ENCODE assay signal across 9 mouse cellular contexts in genomic region chr2:120402813-120403212, GRCm38 (mm10). TPM values are rescaled to one million over a fixed set of nuclear protein-coding genes. Genes with fewer than 3 reads are reported as not detected.
DNase-seq lines count a peak whose midpoint lies in the region; ATAC-seq and TF ChIP-seq lines count a peak whose summit lies in the region.
"Had no signal": no experiment of that assay in that cellular context is flagged by ENCODE, and none has a peak within 500 bp of the region (broad histone marks: within the 10 kb centered on the region; RNA-seq: fewer than 3 reads in every experiment).

No protein-coding gene starts in this region.

- H3K27ac ChIP-seq in heart, embryonic 11.5 days (ENCODE audit: low read depth, low read length), result no peak overlapping the region
- no peak overlapping the region for H3K27ac ChIP-seq in CH12.LX (ENCODE audit: insufficient read depth, low read depth)
- H3K27ac ChIP-seq in forebrain, embryonic 16.5 days (ENCODE audit: low read length), result no peak overlapping the region
- no peak overlapping the region for H3K27ac ChIP-seq in liver, embryonic 16.5 days (ENCODE audit: low read length)

- no peak for TF ChIP-seq CTCF in CH12.LX (conservative IDR thresholded peaks at IDR 0.05 in 1 of 2, IDR thresholded peaks at IDR 0.05 in 1 of 2; ENCODE audit: low read depth in 2 of 2, low read length in 2 of 2)

- H3K4me1 ChIP-seq in heart, embryonic 11.5 days (ENCODE audit: control insufficient read depth, insufficient read depth, low read length), result peaks cover 3% of the 10 kb centered on the region; the same call in 1 of the 2 replicates
- H3K4me1 ChIP-seq in CH12.LX (ENCODE audit: control insufficient read depth in 1 of 2, insufficient read depth in 2 of 2), result peaks cover 3 to 22% of the 10 kb centered on the region in 2 experiments; a peak in 3 of 4 replicates
- H3K4me1 ChIP-seq in forebrain, embryonic 16.5 days (replicated peaks; ENCODE audit: control insufficient read depth, insufficient read depth, low read length), result peaks cover 15% of the 10 kb centered on the region
- peaks cover 10% of the 10 kb centered on the region for H3K4me1 ChIP-seq in liver, embryonic 16.5 days (ENCODE audit: control insufficient read depth, low read depth, low read length)

- DNase-seq in heart, postnatal 25 days (ENCODE audit: low spot score), result no peak
- no peak for DNase-seq in CH12.LX (ENCODE audit: extremely low read depth)
- no peak for DNase-seq in layer of hippocampus, adult 11-12 months (ENCODE audit: low spot score)
- no peak for DNase-seq in lung, postnatal 14 days
- DNase-seq in urinary bladder, postnatal 4 days (ENCODE audit: low spot score in 2 of 2), result no peak
- DNase-seq: cerebellum, postnatal 14 days had no signal

- H3K9me3 ChIP-seq in heart, embryonic 11.5 days (replicated peaks; ENCODE audit: control insufficient read depth, low read length), result no peaks in the 10 kb centered on the region
- no peaks in the 10 kb centered on the region for H3K9me3 ChIP-seq in CH12.LX (replicated peaks; ENCODE audit: low read length)
- no peaks in the 10 kb centered on the region for H3K9me3 ChIP-seq in forebrain, embryonic 16.5 days (ENCODE audit: control insufficient read depth, low read length)
- H3K9me3 ChIP-seq in liver, embryonic 16.5 days (replicated peaks; ENCODE audit: control insufficient read depth, low read length), result no peaks in the 10 kb centered on the region

- peak overlapping the region; percentile 93 for H3K4me3 ChIP-seq in heart, embryonic 11.5 days (ENCODE audit: low read depth, low read length)
- peak overlapping the region in 2 of 3 experiments; percentile 74 to 93 for H3K4me3 ChIP-seq in CH12.LX (replicated peaks in 1 of 3; ENCODE audit: low read depth in 2 of 3, low read length in 2 of 3, poor library complexity in 1 of 3)
- H3K4me3 ChIP-seq in forebrain, embryonic 16.5 days (replicated peaks; ENCODE audit: low read length), result no peak overlapping the region
- peak overlapping the region; percentile 73 for H3K4me3 ChIP-seq in liver, embryonic 16.5 days (ENCODE audit: low read depth, low read length)

- 0 out of 2 replicates have a peak, but pooled peaks have one; percentile 14 for TF ChIP-seq EP300 in CH12.LX (IDR thresholded peaks at IDR 0.05; ENCODE audit: low read length)

- ATAC-seq in heart, embryonic 11.5 days (replicated peaks; ENCODE audit: insufficient number of reproducible peaks, low FRiP score, low TSS enrichment), result no peak
- ATAC-seq in forebrain, embryonic 16.5 days, result no peak
- ATAC-seq in liver, embryonic 16.5 days (ENCODE audit: low read depth), result no peak

- peaks cover 42% of the 10 kb centered on the region for H3K79me2 ChIP-seq in CH12.LX (replicated peaks; ENCODE audit: control insufficient read depth, extremely low read depth, insufficient read depth, poor library complexity, severe bottlenecking)

- no peak for TF ChIP-seq RAD21 in CH12.LX (IDR thresholded peaks at IDR 0.05; ENCODE audit: low read depth, low read length)

- no peaks in the 10 kb centered on the region for H3K27me3 ChIP-seq in heart, embryonic 11.5 days (ENCODE audit: control insufficient read depth, insufficient read depth, low read length)
- no peaks in the 10 kb centered on the region for H3K27me3 ChIP-seq in CH12.LX (replicated peaks)
- no peaks in the 10 kb centered on the region for H3K27me3 ChIP-seq in forebrain, embryonic 16.5 days (replicated peaks; ENCODE audit: control insufficient read depth, insufficient read depth, low read length)
- H3K27me3 ChIP-seq in liver, embryonic 16.5 days (ENCODE audit: control insufficient read depth, insufficient read depth, low read depth, low read length), result no peaks in the 10 kb centered on the region

- dilution Hi-C loops in CH12.LX (cut with MboI; ENCODE audit: extremely low pct_ligation_motif_present, extremely low pct_unique_long_range_greater_than_20kb, low sequenced_read_pairs), result no loop called here

- no peaks in the 10 kb centered on the region for H3K36me3 ChIP-seq in heart, embryonic 11.5 days (ENCODE audit: control insufficient read depth, insufficient read depth, low read length)
- peaks cover 6 to 27% of the 10 kb centered on the region in 2 experiments for H3K36me3 ChIP-seq in CH12.LX (replicated peaks in 1 of 2; ENCODE audit: control insufficient read depth in 1 of 2, insufficient read depth in 1 of 2, low read length in 1 of 2)
- no peaks in the 10 kb centered on the region for H3K36me3 ChIP-seq in forebrain, embryonic 16.5 days (ENCODE audit: control insufficient read depth, insufficient read depth)
- H3K36me3 ChIP-seq in liver, embryonic 16.5 days (ENCODE audit: control insufficient read depth, insufficient read depth), result no peaks in the 10 kb centered on the region; the same call in 1 of the 2 replicates

- no peak overlapping the region for H3K9ac ChIP-seq in heart, embryonic 11.5 days (ENCODE audit: low read depth, low read length)
- peak overlapping the region; percentile 61; the same call in 1 of the 2 replicates for H3K9ac ChIP-seq in CH12.LX (ENCODE audit: insufficient read depth, low read depth)
- no peak overlapping the region for H3K9ac ChIP-seq in forebrain, embryonic 16.5 days (replicated peaks; ENCODE audit: low read depth, low read length)
- no peak overlapping the region for H3K9ac ChIP-seq in liver, embryonic 16.5 days (ENCODE audit: low read depth, low read length)

- intact Hi-C loops in heart, postnatal 25 days (cut with DNase I), result loop anchor here (5.0 kb wide), 2 partner anchors 51 to 329 kb away; partner anchors contain the start of gene Vps39

- WGBS in heart, embryonic 11.5 days (ENCODE audit: insufficient replicate concordance), result 32% methylated on average over 3 of the region's 3 CpGs
- 65% methylated on average over 3 of the region's 3 CpGs for WGBS in forebrain, embryonic 16.5 days
- 21% methylated on average over 3 of the region's 3 CpGs for WGBS in liver, embryonic 16.5 days (ENCODE audit: insufficient replicate concordance)

- H3K4me2 ChIP-seq in heart, embryonic 11.5 days, result peak overlapping the region; percentile 80
- H3K4me2 ChIP-seq in CH12.LX (ENCODE audit: insufficient read depth, low read depth, poor library complexity, severe bottlenecking), result peak overlapping the region; percentile 93; the same call in 1 of the 2 replicates
- H3K4me2 ChIP-seq in forebrain, embryonic 16.5 days (ENCODE audit: low read length), result peak overlapping the region; percentile 55
- H3K4me2 ChIP-seq in liver, embryonic 16.5 days (ENCODE audit: low read depth, low read length), result peak overlapping the region; percentile 67

- TF ChIP-seq POLR2A in CH12.LX (IDR thresholded peaks at IDR 0.05; ENCODE audit: low read depth, low read length), result no peak

- in situ Hi-C loops in CH12.LX (cut with MboI; ENCODE audit: low pct_ligation_motif_present, low pct_unique_long_range_greater_than_20kb, low sequenced_read_pairs), result no loop called here

TF ChIP-seq in CH12.LX, 34 proteins besides CTCF, POLR2A, EP300 and RAD21 (continues in another document):
- TF ChIP-seq PAX5 (IDR thresholded peaks at IDR 0.05; ENCODE audit: low read length) (no peak), MXI1 (IDR thresholded peaks at IDR 0.05; ENCODE audit: low read depth, low read length) (0 out of 2 replicates have a peak, but pooled peaks have one; percentile 21), MAZ (IDR thresholded peaks at IDR 0.05; ENCODE audit: low read depth, low read length) (no peak), IRF4 (IDR thresholded peaks at IDR 0.05; ENCODE audit: low read depth, low read length) (no peak), USF2 (conservative IDR thresholded peaks at IDR 0.05; ENCODE audit: low read depth, low read length) (no peak), SMC3 (IDR thresholded peaks at IDR 0.05; ENCODE audit: low read depth, low read length) (no peak), MAX (IDR thresholded peaks at IDR 0.05; ENCODE audit: low read length) (no peak), ZKSCAN1 (IDR thresholded peaks at IDR 0.05; ENCODE audit: borderline replicate concordance, low read depth, low read length) (no peak), CHD1 (IDR thresholded peaks at IDR 0.05; ENCODE audit: low read depth, low read length) (0 out of 2 replicates have a peak, but pooled peaks have one; percentile 77), USF1 (IDR thresholded peaks at IDR 0.05; ENCODE audit: low read depth, low read length) (no peak)

RNA-seq across cellular contexts. Expression of gene Ganc, which starts 0.9 kb away (rescaled TPM):
- polyA plus RNA-seq in heart, embryonic 11.5 days (2014; fragmentation: Nextera tagmentation; extraction: Ambion mirVana), result 7.0 and 9.0 TPM in 2 replicates
- 10 to 100 TPM; 23.1 to 25.2 TPM for total RNA-seq in heart, postnatal 25 days (2021)
- total RNA-seq in CH12.LX (2012; rRNA removed), result 6.7 and 9.6 TPM in 2 replicates
- 9.5 and 10.1 TPM in 2 replicates for total RNA-seq in CH12.LX (2014; rRNA removed)
- 7.0 and 10.8 TPM in 2 replicates for polyA plus RNA-seq in CH12.LX (2012; ENCODE audit: insufficient read length, low read depth)
- polyA plus RNA-seq in forebrain, embryonic 16.5 days (2015; fragmentation: Nextera tagmentation; extraction: Ambion mirVana), result 7.0 and 8.3 TPM in 2 replicates
- 6.1 and 7.2 TPM in 2 replicates for polyA plus RNA-seq in liver, embryonic 16.5 days (2015; fragmentation: Nextera tagmentation; extraction: Ambion mirVana)

RNA-seq across cellular contexts. Expression of gene Tmem87a, which starts 1.1 kb away (rescaled TPM):
- 4.5 and 9.6 TPM in 2 replicates for polyA plus RNA-seq in heart, embryonic 11.5 days (2014; fragmentation: Nextera tagmentation; extraction: Ambion mirVana)
- 10 to 100 TPM; 16.3 to 17.5 TPM for total RNA-seq in heart, postnatal 25 days (2021)
- 26.0 and 27.3 TPM in 2 replicates for total RNA-seq in CH12.LX (2012; rRNA removed)
- total RNA-seq in CH12.LX (2014; rRNA removed), result 43.5 and 48.9 TPM in 2 replicates
- 28.5 and 30.5 TPM in 2 replicates for polyA plus RNA-seq in CH12.LX (2012; ENCODE audit: insufficient read length, low read depth)
- 6.0 and 7.2 TPM in 2 replicates for polyA plus RNA-seq in forebrain, embryonic 16.5 days (2015; fragmentation: Nextera tagmentation; extraction: Ambion mirVana)
- 2.7 and 3.4 TPM in 2 replicates for polyA plus RNA-seq in liver, embryonic 16.5 days (2015; fragmentation: Nextera tagmentation; extraction: Ambion mirVana)

RNA-seq across cellular contexts. Expression of gene Vps39, which starts 49.9 kb away (rescaled TPM):
- 19.1 and 21.6 TPM in 2 replicates for polyA plus RNA-seq in heart, embryonic 11.5 days (2014; fragmentation: Nextera tagmentation; extraction: Ambion mirVana)
- 10 to 100 TPM; 27.0 to 37.8 TPM for total RNA-seq in heart, postnatal 25 days (2021)
- 38.9 and 41.8 TPM in 2 replicates for total RNA-seq in CH12.LX (2012; rRNA removed)
- 16.0 and 33.7 TPM in 2 replicates for total RNA-seq in CH12.LX (2014; rRNA removed)
- 21.3 and 30.6 TPM in 2 replicates for polyA plus RNA-seq in CH12.LX (2012; ENCODE audit: insufficient read length, low read depth)
- 54.4 and 55.0 TPM in 2 replicates for polyA plus RNA-seq in forebrain, embryonic 16.5 days (2015; fragmentation: Nextera tagmentation; extraction: Ambion mirVana)
- 6.9 and 7.5 TPM in 2 replicates for polyA plus RNA-seq in liver, embryonic 16.5 days (2015; fragmentation: Nextera tagmentation; extraction: Ambion mirVana)

RNA-seq across cellular contexts. Expression of gene Capn3, which starts 53.0 kb away (rescaled TPM):
- polyA plus RNA-seq in heart, embryonic 11.5 days (2014; fragmentation: Nextera tagmentation; extraction: Ambion mirVana), result 5.2 and 7.0 TPM in 2 replicates
- total RNA-seq in heart, postnatal 25 days (2021), result 1 to 10 TPM; 1.1 to 1.7 TPM
- total RNA-seq in CH12.LX (2012; rRNA removed) (2.0 and 3.2 TPM in 2 replicates), CH12.LX (2014; rRNA removed) (7.2 and 8.0 TPM in 2 replicates)
- 5.5 and 7.4 TPM in 2 replicates for polyA plus RNA-seq in CH12.LX (2012; ENCODE audit: insufficient read length, low read depth)
- 0.37 TPM in 2 replicates for polyA plus RNA-seq in forebrain, embryonic 16.5 days (2015; fragmentation: Nextera tagmentation; extraction: Ambion mirVana)
- 3.7 and 4.5 TPM in 2 replicates for polyA plus RNA-seq in liver, embryonic 16.5 days (2015; fragmentation: Nextera tagmentation; extraction: Ambion mirVana)
